Comparison of ENCODE assay signal across 34 mouse cellular contexts in the genomic region with DNA sequence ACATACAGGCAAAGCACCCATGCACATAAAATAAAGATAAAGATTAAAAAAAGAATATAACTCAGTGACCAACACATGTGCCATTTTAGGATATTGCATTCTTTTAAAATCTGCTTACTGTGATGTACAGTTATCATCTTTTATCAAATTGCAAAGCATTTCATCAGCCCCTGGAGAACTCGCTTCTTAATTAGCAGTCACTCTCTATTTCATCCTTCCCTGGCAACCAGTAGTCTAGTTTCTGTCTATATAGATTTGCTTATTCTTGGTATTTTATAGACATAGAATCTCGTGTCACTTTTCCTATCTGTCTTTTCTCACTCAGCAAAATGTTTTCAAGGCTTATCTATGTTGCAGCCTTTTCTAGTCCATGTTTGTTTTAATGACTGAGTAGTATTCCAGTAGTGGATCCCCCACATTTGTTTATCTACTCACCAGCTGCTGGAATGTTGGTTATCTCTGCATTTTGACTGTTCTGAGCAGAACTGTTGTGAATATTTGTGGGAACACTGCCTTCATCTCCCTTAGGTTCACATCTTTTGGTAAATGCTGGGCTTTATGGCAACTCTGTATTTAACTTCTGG.
"Had no signal": no experiment of that assay in that cellular context is flagged by ENCODE, and none has a peak within 500 bp of the region (broad histone marks: within the 10 kb centered on the region; RNA-seq: fewer than 3 reads in every experiment).

No protein-coding gene starts in this region.

- H3K9me3 ChIP-seq: heart, embryonic 12.5 days; heart, embryonic 13.5 days; heart, embryonic 15.5 days; hindbrain, embryonic 10.5 days; hindbrain, embryonic 12.5 days; hindbrain, embryonic 13.5 days; hindbrain, embryonic 15.5 days; intestine, embryonic 15.5 days; kidney, embryonic 15.5 days had no signal

- H3K4me1 ChIP-seq: hindbrain, embryonic 12.5 days; hindbrain, embryonic 15.5 days had no signal

- H3K9ac ChIP-seq: heart, embryonic 12.5 days; heart, embryonic 13.5 days; heart, embryonic 15.5 days; hindbrain, embryonic 12.5 days; hindbrain, embryonic 13.5 days; hindbrain, embryonic 14.5 days; hindbrain, embryonic 15.5 days; intestine, embryonic 15.5 days; kidney, embryonic 15.5 days had no signal

- H3K27ac ChIP-seq: heart, embryonic 13.5 days; heart, embryonic 15.5 days; hindbrain, embryonic 10.5 days; hindbrain, embryonic 12.5 days; hindbrain, embryonic 13.5 days; hindbrain, embryonic 14.5 days; hindbrain, embryonic 15.5 days; hindbrain, postnatal 0 days; intestine, embryonic 15.5 days; kidney, embryonic 15.5 days; kidney, postnatal 0 days; layer of hippocampus, adult 2 months; left cerebral cortex, adult 2 months had no signal

- H3K36me3 ChIP-seq: heart, embryonic 12.5 days; heart, embryonic 15.5 days; hindbrain, embryonic 12.5 days; hindbrain, embryonic 13.5 days; hindbrain, embryonic 15.5 days; intestine, embryonic 15.5 days; kidney, embryonic 15.5 days had no signal

- ATAC-seq: hindbrain, embryonic 16.5 days; hindbrain, postnatal 0 days; intestine, embryonic 15.5 days; intestine, embryonic 16.5 days; intestine, postnatal 0 days had no signal

- DNase-seq: heart, postnatal 10 days; heart, postnatal 14 days; heart, postnatal 36 days; heart, postnatal 4 days; kidney, adult 11 months; kidney, adult 18-20 months; kidney, adult 2 months; kidney, adult 8-10 months; kidney, adult 9 months; kidney, postnatal 10 days; kidney, postnatal 14 days; kidney, postnatal 25 days; kidney, postnatal 36 days; kidney, postnatal 4 days; layer of hippocampus, adult 9-11 months; layer of hippocampus, postnatal 36 days had no signal

- H3K4me3 ChIP-seq: heart, embryonic 12.5 days; heart, embryonic 13.5 days; heart, embryonic 15.5 days; hindbrain, embryonic 10.5 days; hindbrain, embryonic 12.5 days; hindbrain, embryonic 13.5 days; hindbrain, embryonic 15.5 days; intestine, embryonic 15.5 days; kidney, embryonic 15.5 days; layer of hippocampus, adult 2 months; left cerebral cortex, adult 2 months had no signal

- H3K27me3 ChIP-seq: heart, embryonic 12.5 days; heart, embryonic 13.5 days; heart, embryonic 15.5 days; hindbrain, embryonic 12.5 days; hindbrain, embryonic 13.5 days; hindbrain, embryonic 15.5 days; intestine, embryonic 15.5 days; kidney, embryonic 15.5 days had no signal

- H3K4me2 ChIP-seq: heart, embryonic 11.5 days; heart, embryonic 12.5 days; heart, embryonic 13.5 days; heart, embryonic 15.5 days; hindbrain, embryonic 12.5 days; hindbrain, embryonic 13.5 days; hindbrain, embryonic 14.5 days; hindbrain, embryonic 15.5 days; intestine, embryonic 15.5 days; kidney, embryonic 15.5 days had no signal
